ENCODE assay signal across 12 mouse cellular contexts in the genomic region with DNA sequence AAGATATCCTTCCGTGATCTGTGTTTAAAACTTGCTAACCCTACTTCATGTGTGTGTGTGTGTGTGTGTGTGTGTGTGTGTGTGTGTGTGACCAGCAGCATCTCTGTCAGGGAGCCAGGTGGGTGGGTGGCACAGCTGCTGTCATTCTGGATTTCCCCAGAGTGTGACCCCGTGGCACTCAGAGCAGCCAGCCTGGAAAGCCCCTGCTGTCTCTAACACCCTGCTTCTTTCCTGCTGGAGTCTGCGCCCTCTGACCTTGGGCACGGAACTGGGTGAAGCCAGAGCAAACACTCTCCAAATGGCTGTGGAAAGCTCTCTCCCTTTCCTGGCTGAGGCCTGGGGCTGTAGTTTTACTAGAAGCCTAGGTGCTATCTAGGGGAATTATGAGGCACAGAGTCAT.
A peak's percentile ranks its signal among the peaks of the same experiment; 100 is the strongest.
DNase-seq lines count a peak whose midpoint lies in the region; ATAC-seq and TF ChIP-seq lines count a peak whose summit lies in the region.
"Had no signal": no experiment of that assay in that cellular context is flagged by ENCODE, and none has a peak within 500 bp of the region (broad histone marks: within the 10 kb centered on the region; RNA-seq: fewer than 3 reads in every experiment).

No protein-coding gene starts in this region.

- H3K27me3 ChIP-seq in embryonic facial prominence, embryonic 10.5 days (replicated peaks; ENCODE audit: low read depth, poor library complexity, severe bottlenecking) = no peaks in the 10 kb centered on the region
- no peaks in the 10 kb centered on the region for H3K27me3 ChIP-seq in liver, embryonic 14.5 days (ENCODE audit: control insufficient read depth, insufficient read depth, low read length)
- H3K27me3 ChIP-seq in forebrain, embryonic 10.5 days (ENCODE audit: poor library complexity, severe bottlenecking) = no peaks in the 10 kb centered on the region
- no peaks in the 10 kb centered on the region for H3K27me3 ChIP-seq in forebrain, postnatal 0 days (ENCODE audit: insufficient read depth, low read length)
- H3K27me3 ChIP-seq: limb, embryonic 12.5 days; midbrain, embryonic 12.5 days; neural tube, embryonic 15.5 days had no signal

- H3K9me3 ChIP-seq in embryonic facial prominence, embryonic 10.5 days = no peaks in the 10 kb centered on the region
- H3K9me3 ChIP-seq in liver, embryonic 14.5 days (ENCODE audit: control insufficient read depth, low read length) = no peaks in the 10 kb centered on the region
- no peaks in the 10 kb centered on the region for H3K9me3 ChIP-seq in forebrain, embryonic 10.5 days
- H3K9me3 ChIP-seq in forebrain, postnatal 0 days (ENCODE audit: low read length) = no peaks in the 10 kb centered on the region
- H3K9me3 ChIP-seq: limb, embryonic 12.5 days; midbrain, embryonic 12.5 days; neural tube, embryonic 15.5 days had no signal

- TF ChIP-seq CTCF in liver, embryonic 14.5 days (IDR thresholded peaks at IDR 0.05; ENCODE audit: low read depth) = no peak
- TF ChIP-seq CTCF in forebrain, postnatal 0 days (IDR thresholded peaks at IDR 0.05; ENCODE audit: low read depth) = no peak

- no peak overlapping the region for H3K4me2 ChIP-seq in liver, embryonic 14.5 days (ENCODE audit: low read depth)
- H3K4me2 ChIP-seq in forebrain, postnatal 0 days (ENCODE audit: low read depth) = no peak overlapping the region
- H3K4me2 ChIP-seq: limb, embryonic 12.5 days; midbrain, embryonic 12.5 days; neural tube, embryonic 15.5 days had no signal

- ATAC-seq in liver, embryonic 14.5 days (ENCODE audit: insufficient read depth) = peak; percentile 45
- ATAC-seq in forebrain, postnatal 0 days = no peak

- intact Hi-C loops in left cerebral cortex, postnatal 4 days (cut with DNase I) = no loop called here

- H3K36me3 ChIP-seq in embryonic facial prominence, embryonic 10.5 days (replicated peaks) = no peaks in the 10 kb centered on the region
- no peaks in the 10 kb centered on the region for H3K36me3 ChIP-seq in liver, embryonic 14.5 days (replicated peaks; ENCODE audit: control insufficient read depth, insufficient read depth, low read depth)
- no peaks in the 10 kb centered on the region for H3K36me3 ChIP-seq in forebrain, embryonic 10.5 days (replicated peaks)
- H3K36me3 ChIP-seq in forebrain, postnatal 0 days (ENCODE audit: insufficient read depth) = no peaks in the 10 kb centered on the region
- H3K36me3 ChIP-seq: limb, embryonic 12.5 days; midbrain, embryonic 12.5 days; neural tube, embryonic 15.5 days had no signal

- TF ChIP-seq EP300 in liver, embryonic 14.5 days (IDR thresholded peaks at IDR 0.05; ENCODE audit: low read depth) = no peak

- peak; percentile 11 for DNase-seq in lung, postnatal 10 days
- DNase-seq in lung, postnatal 14 days = no peak
- peak; percentile 20 for DNase-seq in ZHBTc4 (ENCODE audit: low read depth, low spot score)
- peak; percentile 32 for DNase-seq in embryonic facial prominence, embryonic 10.5 days (ENCODE audit: low spot score)
- DNase-seq in liver, embryonic 14.5 days (ENCODE audit: low read depth in 3 of 3, low spot score in 3 of 3) = peak in 1 of 3 experiments; percentile 4
- DNase-seq in left cerebral cortex, postnatal 4 days = no peak
- no peak for DNase-seq in forebrain, embryonic 10.5 days (ENCODE audit: extremely low spot score, low spot score)
- DNase-seq in forebrain, postnatal 0 days = no peak
- DNase-seq: heart, postnatal 14 days had no signal

- no peak overlapping the region for H3K9ac ChIP-seq in liver, embryonic 14.5 days (replicated peaks)
- no peak overlapping the region for H3K9ac ChIP-seq in forebrain, postnatal 0 days
- H3K9ac ChIP-seq: limb, embryonic 12.5 days; midbrain, embryonic 12.5 days; neural tube, embryonic 15.5 days had no signal

- H3K4me1 ChIP-seq in embryonic facial prominence, embryonic 10.5 days = peaks cover 23% of the 10 kb centered on the region
- H3K4me1 ChIP-seq in liver, embryonic 14.5 days (replicated peaks; ENCODE audit: control insufficient read depth in 2 of 2, insufficient read depth in 2 of 2, low read length in 1 of 2) = peaks cover 0 to 3% of the 10 kb centered on the region in 2 experiments; a peak in 1 of 4 replicates
- H3K4me1 ChIP-seq in forebrain, embryonic 10.5 days = peaks cover 10% of the 10 kb centered on the region
- no peaks in the 10 kb centered on the region for H3K4me1 ChIP-seq in forebrain, postnatal 0 days (ENCODE audit: insufficient read depth)
- H3K4me1 ChIP-seq: neural tube, embryonic 15.5 days had no signal

- H3K27ac ChIP-seq in embryonic facial prominence, embryonic 10.5 days (replicated peaks) = no peak overlapping the region
- H3K27ac ChIP-seq in liver, embryonic 14.5 days = no peak overlapping the region
- no peak overlapping the region for H3K27ac ChIP-seq in forebrain, embryonic 10.5 days
- H3K27ac ChIP-seq in forebrain, postnatal 0 days (ENCODE audit: low read depth, low read length) = no peak overlapping the region
- H3K27ac ChIP-seq: limb, embryonic 12.5 days; midbrain, embryonic 12.5 days; neural tube, embryonic 15.5 days had no signal

- H3K4me3 ChIP-seq in embryonic facial prominence, embryonic 10.5 days = no peak overlapping the region
- H3K4me3 ChIP-seq in liver, embryonic 14.5 days (ENCODE audit: insufficient read depth in 1 of 2, low read depth in 2 of 2, low read length in 2 of 2) = no peak overlapping the region
- no peak overlapping the region for H3K4me3 ChIP-seq in forebrain, embryonic 10.5 days
- no peak overlapping the region for H3K4me3 ChIP-seq in forebrain, postnatal 0 days (ENCODE audit: low read depth, low read length)
- H3K4me3 ChIP-seq: limb, embryonic 12.5 days; midbrain, embryonic 12.5 days; neural tube, embryonic 15.5 days had no signal

- WGBS in embryonic facial prominence, embryonic 10.5 days = 42% methylated on average over 4 of the region's 4 CpGs
- 60% methylated on average over 4 of the region's 4 CpGs for WGBS in liver, embryonic 14.5 days (ENCODE audit: insufficient replicate concordance)
- WGBS in forebrain, embryonic 10.5 days = 61% methylated on average over 4 of the region's 4 CpGs
- WGBS in forebrain, postnatal 0 days = 74% methylated on average over 4 of the region's 4 CpGs

Comparison
In these comparisons a context has a peak if more than half of its experiments do, and no peak if none do; other contexts are left out.
1. DNase-seq: peak in lung, postnatal 10 days (single experiment), ZHBTc4 (single experiment) and embryonic facial prominence, embryonic 10.5 days (single experiment); none in lung, postnatal 14 days (single experiment), left cerebral cortex, postnatal 4 days (single experiment), forebrain, embryonic 10.5 days (single experiment) and forebrain, postnatal 0 days (single experiment).